Mouse (Mus musculus): ENCODE measurements around the gene Cers5. TPM values are rescaled to one million over a fixed set of nuclear protein-coding genes. Genes with fewer than 3 reads are reported as not detected.

Gene Cers5
- polyA plus RNA-seq, 1 experiment from 2014 or later: 61.3 TPM

DNA sequence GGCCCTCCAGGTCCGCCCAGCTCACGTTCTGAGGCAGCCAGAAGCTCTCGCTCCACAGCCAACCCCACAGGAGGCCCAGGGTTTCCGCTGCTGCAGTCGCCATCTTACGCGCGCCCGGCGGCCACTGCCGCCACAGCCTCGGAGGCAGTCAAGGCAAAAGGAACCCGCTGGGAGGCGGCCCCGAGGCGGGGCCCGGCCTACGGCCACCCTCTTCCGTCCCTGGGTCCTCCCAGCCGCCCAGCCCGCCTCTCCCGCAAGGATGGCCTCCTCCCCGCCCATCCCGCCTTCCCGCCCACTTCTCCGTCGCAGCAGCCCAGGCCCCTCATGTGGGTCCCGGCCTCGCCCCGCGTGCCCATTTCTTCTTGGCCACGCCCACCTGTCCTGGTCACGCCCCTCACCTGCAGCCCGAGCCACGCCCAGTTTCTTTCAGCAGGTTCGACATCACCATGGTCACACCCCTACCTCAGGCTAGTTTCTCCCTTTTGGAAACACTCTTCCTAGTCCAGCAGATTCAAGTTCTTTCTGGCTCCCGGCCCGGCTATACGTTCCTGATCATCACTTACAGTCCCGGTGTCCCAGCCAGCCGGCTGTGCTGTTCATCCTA is 306 bp downstream of the Cers5 start:
- peaks cover 33% of the 10 kb centered on the region for H3K4me1 ChIP-seq (replicated peaks)
- under 1% methylated on average over 41 of the region's 41 CpGs for WGBS
- H3K4me3 ChIP-seq: peak overlapping the region; percentile 90
- DNase-seq (ENCODE audit: low spot score): peak; percentile 90
- H3K27me3 ChIP-seq (ENCODE audit: insufficient read depth, poor library complexity, severe bottlenecking): no peaks in the 10 kb centered on the region
- peak overlapping the region; percentile 97 for H3K27ac ChIP-seq
- H3K9me3 ChIP-seq: no peaks in the 10 kb centered on the region
- no peaks in the 10 kb centered on the region; the same call in 1 of the 2 replicates for H3K36me3 ChIP-seq

DNA sequence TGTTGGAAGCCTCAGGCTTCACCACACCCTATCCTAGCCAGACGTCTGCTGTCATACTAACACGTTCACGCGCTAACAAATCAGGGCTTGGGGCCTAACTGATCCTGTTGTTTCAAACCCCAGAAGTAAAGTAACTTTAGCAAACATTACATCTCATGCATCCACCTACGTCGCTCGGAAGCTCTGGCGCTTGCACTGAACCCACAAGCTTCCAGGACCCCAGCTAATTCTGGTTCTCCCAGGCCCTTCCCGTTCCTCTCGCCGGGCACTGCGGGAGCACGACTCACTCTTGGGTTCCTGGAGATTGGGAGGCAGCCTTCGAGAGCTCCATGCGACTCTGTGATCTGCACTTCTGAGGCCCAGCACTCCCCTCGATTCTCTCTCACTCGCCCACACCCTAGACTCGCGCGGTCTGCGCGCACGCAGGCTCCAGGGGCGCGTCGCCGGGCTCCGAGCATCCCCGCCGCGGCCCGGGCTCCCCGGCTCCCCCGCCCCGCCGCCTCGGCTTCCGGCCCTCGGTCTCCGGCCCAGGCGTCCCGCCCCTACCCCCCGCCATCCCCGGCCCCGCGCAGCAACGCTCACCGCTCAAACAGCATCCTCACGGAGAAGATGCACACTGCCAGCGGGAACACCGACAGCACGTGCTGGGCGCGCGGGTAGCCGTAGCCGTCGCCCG is 946 bp downstream of the Cers5 start:
- Histone ChIP-seq H3K27ac (peak overlapping the region; percentile 97), H3K27me3 (ENCODE audit: insufficient read depth, poor library complexity, severe bottlenecking) (no peaks in the 10 kb centered on the region), H3K4me1 (replicated peaks) (peaks cover 33% of the 10 kb centered on the region), H3K4me3 (peak overlapping the region; percentile 90), H3K36me3 (peaks cover 4% of the 10 kb centered on the region), H3K9me3 (no peaks in the 10 kb centered on the region)
- peak; percentile 64 for DNase-seq (ENCODE audit: low spot score)
- WGBS: under 1% methylated on average over 59 of the region's 59 CpGs

DNA sequence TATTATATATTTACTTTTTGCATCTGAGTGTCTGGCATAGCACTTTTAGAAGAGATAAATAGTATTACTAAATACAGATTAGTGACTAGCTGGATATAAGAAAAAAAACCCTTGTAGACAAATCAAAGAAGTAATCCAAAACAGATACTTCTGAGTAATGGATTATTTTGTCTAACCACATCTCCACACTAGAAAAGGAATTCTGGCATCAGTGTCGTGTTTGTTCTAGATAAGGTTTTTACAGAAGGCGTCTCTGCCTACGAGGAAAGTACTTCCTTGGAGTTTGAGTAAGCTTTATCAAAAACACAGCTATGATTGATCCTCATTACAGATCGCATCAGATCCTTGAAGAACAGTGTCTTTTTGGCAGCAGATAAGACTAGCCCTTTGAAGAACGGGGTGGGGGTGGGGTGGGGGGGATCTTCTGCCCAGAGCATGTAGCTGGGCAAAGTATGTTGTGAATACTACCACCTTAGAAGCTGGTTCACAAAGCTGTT is 1.6 kb downstream of the Cers5 start:
- peaks cover 9% of the 10 kb centered on the region for H3K36me3 ChIP-seq
- DNase-seq (ENCODE audit: low spot score): no peak
- H3K4me1 ChIP-seq (replicated peaks): peaks cover 33% of the 10 kb centered on the region
- H3K9me3 ChIP-seq: no peaks in the 10 kb centered on the region
- peak overlapping the region; percentile 90 for H3K4me3 ChIP-seq
- WGBS: 34% methylated on average over 5 of the region's 5 CpGs
- peak overlapping the region; percentile 97 for H3K27ac ChIP-seq
- no peaks in the 10 kb centered on the region for H3K27me3 ChIP-seq (ENCODE audit: insufficient read depth, poor library complexity, severe bottlenecking)

DNA sequence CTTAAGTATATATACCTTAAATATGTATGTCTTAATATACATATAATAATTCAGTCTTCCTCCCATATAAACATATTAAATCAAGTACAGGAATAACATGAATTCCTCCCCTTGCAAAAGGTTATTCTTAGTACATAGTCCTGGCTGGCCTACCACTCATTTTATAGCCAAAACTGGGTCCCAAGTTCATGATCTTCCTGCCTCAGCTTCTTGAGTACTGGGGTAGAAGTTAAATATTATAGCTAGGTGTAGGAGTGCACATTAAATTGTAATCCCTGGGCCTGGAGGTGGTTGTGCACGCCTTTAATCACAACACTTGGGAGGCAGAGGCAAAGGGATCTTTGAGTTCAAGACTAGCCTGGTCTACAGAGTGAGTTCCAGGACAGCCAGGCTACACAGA is 3.9 kb downstream of the Cers5 start:
- Histone ChIP-seq H3K36me3 (peaks cover 29% of the 10 kb centered on the region), H3K9me3 (no peaks in the 10 kb centered on the region), H3K4me1 (replicated peaks) (peaks cover 33% of the 10 kb centered on the region), H3K4me3 (no peak overlapping the region), H3K27me3 (ENCODE audit: insufficient read depth, poor library complexity, severe bottlenecking) (no peaks in the 10 kb centered on the region), H3K27ac (no peak overlapping the region)
- WGBS: 88% methylated on average over 1 of the region's 1 CpGs
- no peak for DNase-seq (ENCODE audit: low spot score)

DNA sequence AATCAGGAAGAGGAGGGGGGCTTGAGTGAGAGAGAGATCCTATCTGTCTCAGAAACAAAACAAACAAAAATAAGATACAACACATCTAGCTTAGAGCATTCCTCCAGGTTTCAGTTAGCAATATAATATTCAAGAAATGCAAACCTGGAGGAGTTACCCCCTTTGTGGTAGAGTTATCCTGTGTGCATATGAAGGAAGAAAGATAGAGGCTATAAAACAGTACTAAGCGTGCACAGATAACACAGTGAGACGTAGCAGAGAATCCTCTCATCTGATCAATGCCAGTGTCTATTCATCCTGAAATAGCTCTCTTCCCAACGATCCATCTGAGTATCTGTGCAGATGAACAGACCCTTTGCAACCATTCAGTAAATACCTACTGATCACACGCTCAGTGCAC is 5.2 kb downstream of the Cers5 start:
- no peak for DNase-seq (ENCODE audit: low spot score)
- 87% methylated on average over 4 of the region's 4 CpGs for WGBS
- Histone ChIP-seq H3K9me3 (no peaks in the 10 kb centered on the region), H3K27ac (no peak overlapping the region), H3K27me3 (ENCODE audit: insufficient read depth, poor library complexity, severe bottlenecking) (no peaks in the 10 kb centered on the region), H3K36me3 (peaks cover 32% of the 10 kb centered on the region), H3K4me3 (no peak overlapping the region), H3K4me1 (replicated peaks) (peaks cover 26% of the 10 kb centered on the region)

DNA sequence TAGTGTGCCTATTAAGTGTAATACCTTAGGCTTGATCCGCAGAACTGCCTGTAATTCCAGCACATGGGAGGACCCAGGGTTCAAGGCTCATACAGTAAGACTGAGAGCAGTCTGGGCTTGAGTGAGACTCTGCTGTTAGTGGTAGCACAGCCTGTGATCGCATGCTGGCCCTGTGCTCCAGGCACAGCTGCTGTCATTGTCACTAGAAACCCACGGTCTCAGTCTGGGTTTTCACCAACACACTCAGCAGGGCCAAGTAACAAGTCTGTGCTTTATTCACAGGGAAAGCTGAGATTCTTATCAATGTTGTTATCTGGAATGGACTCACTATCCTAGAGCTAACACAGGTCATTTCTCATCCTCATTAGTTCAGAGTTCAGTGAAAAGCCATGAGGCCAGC is 18.5 kb downstream of the Cers5 start:
- H3K4me1 ChIP-seq (replicated peaks): 0 out of 2 replicates have a peak, but pooled peaks cover 6% of the 10 kb centered on the region
- WGBS: 86% methylated on average over 3 of the region's 3 CpGs
- H3K9me3 ChIP-seq: no peaks in the 10 kb centered on the region
- H3K27me3 ChIP-seq (ENCODE audit: insufficient read depth, poor library complexity, severe bottlenecking): no peaks in the 10 kb centered on the region
- no peak overlapping the region for H3K27ac ChIP-seq
- no peak for DNase-seq (ENCODE audit: low spot score)
- no peak overlapping the region for H3K4me3 ChIP-seq
- H3K36me3 ChIP-seq: peaks cover 27% of the 10 kb centered on the region

DNA sequence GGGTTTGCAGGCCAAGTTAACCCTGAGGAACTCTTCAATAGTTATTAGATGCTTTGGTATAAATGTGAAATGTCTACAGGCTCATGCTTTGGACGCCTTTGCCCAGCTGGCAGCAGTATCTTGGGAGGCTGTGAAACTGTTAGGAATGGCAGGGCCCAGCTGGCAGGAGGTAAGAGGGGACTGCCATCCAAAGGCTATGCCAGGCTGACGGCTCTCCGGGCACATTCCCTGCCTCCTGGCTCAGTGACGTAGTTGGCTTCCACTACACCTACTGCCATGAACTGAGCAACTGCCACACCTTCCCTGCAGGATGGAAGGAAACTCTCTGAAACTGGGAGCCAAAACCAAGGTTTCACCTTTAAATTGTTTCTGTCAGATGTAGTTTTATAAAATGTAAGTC is 32.5 kb downstream of the Cers5 start:
- H3K27me3 ChIP-seq (ENCODE audit: insufficient read depth, poor library complexity, severe bottlenecking): no peaks in the 10 kb centered on the region
- peaks cover 99% of the 10 kb centered on the region for H3K36me3 ChIP-seq
- no peak overlapping the region for H3K27ac ChIP-seq
- no peak for DNase-seq (ENCODE audit: low spot score)
- no peaks in the 10 kb centered on the region for H3K9me3 ChIP-seq
- H3K4me3 ChIP-seq: no peak overlapping the region
- WGBS: 92% methylated on average over 4 of the region's 4 CpGs
- no peaks in the 10 kb centered on the region for H3K4me1 ChIP-seq (replicated peaks)

DNA sequence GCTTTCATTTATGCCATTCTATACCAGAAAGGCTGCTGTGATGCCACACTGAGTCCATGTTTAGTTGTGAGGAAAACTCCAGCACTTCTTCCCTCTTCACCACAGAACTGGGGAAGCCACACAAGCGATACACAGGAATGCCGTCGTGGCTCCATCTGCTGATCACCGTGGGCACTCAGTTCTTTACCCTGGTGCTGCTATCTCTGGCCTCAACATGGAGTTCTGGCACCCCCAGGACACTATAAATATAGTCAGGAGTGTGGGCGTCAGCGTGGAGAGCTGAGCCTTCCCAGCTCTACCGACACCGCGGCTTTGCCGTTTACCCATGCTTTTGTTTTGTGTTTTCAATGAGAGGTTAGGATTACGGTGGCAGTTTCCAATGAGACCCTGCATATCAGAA is 36.0 kb downstream of the Cers5 start:
- H3K36me3 ChIP-seq: peaks cover 98% of the 10 kb centered on the region
- DNase-seq (ENCODE audit: low spot score): no peak
- no peaks in the 10 kb centered on the region for H3K27me3 ChIP-seq (ENCODE audit: insufficient read depth, poor library complexity, severe bottlenecking)
- 91% methylated on average over 11 of the region's 11 CpGs for WGBS
- no peaks in the 10 kb centered on the region for H3K9me3 ChIP-seq
- no peak overlapping the region for H3K4me3 ChIP-seq
- no peak overlapping the region for H3K27ac ChIP-seq
- H3K4me1 ChIP-seq (replicated peaks): no peaks in the 10 kb centered on the region

DNA sequence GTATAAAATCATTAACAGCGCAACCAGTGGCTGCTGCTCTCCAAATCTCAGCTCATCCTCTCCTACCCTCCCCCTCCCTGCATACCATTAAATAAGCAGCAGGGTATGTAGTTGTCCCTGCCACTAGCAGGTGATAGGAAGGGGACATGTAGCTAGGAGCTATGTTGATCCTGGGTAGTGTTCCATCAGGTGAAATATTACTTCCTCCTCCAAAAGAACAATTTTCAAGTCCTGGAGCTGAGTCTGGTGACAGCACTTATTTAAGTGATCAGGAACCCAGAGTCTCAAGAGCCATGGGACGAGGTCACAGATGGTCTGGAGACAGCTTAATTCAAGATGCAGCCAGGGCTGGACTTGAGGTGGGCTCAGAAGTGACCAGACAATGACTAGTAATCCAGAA is 37.1 kb downstream of the Cers5 start:
- H3K36me3 ChIP-seq: peaks cover 97% of the 10 kb centered on the region
- no peaks in the 10 kb centered on the region for H3K27me3 ChIP-seq (ENCODE audit: insufficient read depth, poor library complexity, severe bottlenecking)
- H3K4me1 ChIP-seq (replicated peaks): no peaks in the 10 kb centered on the region
- 94% methylated on average over 2 of the region's 2 CpGs for WGBS
- no peak for DNase-seq (ENCODE audit: low spot score)
- H3K4me3 ChIP-seq: no peak overlapping the region
- H3K27ac ChIP-seq: no peak overlapping the region
- H3K9me3 ChIP-seq: no peaks in the 10 kb centered on the region

DNA sequence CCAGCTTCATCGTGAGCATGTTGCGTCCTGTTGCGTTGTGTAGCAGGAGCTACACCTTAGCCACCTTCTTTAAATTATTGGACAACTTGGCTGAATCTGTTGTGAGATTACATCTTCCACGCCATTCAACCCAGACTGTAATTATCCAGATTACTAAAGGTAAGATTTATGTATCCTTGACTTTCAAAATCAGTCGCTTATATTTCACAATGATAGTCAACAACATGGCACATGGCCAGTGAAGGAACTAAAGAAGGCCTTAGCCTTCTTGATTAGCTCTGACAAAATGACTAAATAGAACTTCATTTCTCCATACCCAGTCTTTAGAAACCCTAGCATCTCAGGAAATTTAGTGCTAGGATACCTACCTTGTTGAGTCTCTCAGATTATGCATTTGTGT is 39.5 kb downstream of the Cers5 start:
- no peaks in the 10 kb centered on the region for H3K27me3 ChIP-seq (ENCODE audit: insufficient read depth, poor library complexity, severe bottlenecking)
- peaks cover 8% of the 10 kb centered on the region for H3K9me3 ChIP-seq
- H3K36me3 ChIP-seq: peaks cover 94% of the 10 kb centered on the region
- DNase-seq (ENCODE audit: low spot score): no peak
- H3K4me1 ChIP-seq (replicated peaks): no peaks in the 10 kb centered on the region
- no peak overlapping the region for H3K4me3 ChIP-seq
- WGBS: 97% methylated on average over 5 of the region's 5 CpGs
- no peak overlapping the region for H3K27ac ChIP-seq

DNA sequence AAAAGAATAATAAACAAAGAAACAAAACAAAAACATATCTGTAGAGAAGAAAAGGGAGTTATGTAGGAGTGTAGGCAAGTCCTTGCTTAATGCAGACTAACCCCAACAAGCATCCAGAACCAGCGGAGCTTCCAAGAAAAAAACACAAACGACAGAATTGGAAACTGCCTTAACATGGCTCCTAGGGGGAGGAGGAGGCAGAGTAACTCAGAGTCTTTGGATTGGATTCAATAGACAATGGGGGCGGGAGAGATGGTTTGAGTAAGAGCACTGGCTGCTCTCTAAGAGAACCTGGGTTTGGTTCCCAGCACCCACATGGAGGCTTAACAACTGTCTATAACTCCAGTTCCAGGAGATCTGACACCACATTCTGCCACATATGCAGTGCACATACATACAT is 41.0 kb downstream of the Cers5 start:
- DNase-seq (ENCODE audit: low spot score): no peak
- no peaks in the 10 kb centered on the region for H3K27me3 ChIP-seq (ENCODE audit: insufficient read depth, poor library complexity, severe bottlenecking)
- WGBS: 90% methylated on average over 3 of the region's 3 CpGs
- no peak overlapping the region for H3K4me3 ChIP-seq
- peaks cover 1% of the 10 kb centered on the region for H3K4me1 ChIP-seq (replicated peaks)
- H3K9me3 ChIP-seq: peaks cover 8% of the 10 kb centered on the region
- H3K27ac ChIP-seq: no peak overlapping the region
- H3K36me3 ChIP-seq: peaks cover 88% of the 10 kb centered on the region

DNA sequence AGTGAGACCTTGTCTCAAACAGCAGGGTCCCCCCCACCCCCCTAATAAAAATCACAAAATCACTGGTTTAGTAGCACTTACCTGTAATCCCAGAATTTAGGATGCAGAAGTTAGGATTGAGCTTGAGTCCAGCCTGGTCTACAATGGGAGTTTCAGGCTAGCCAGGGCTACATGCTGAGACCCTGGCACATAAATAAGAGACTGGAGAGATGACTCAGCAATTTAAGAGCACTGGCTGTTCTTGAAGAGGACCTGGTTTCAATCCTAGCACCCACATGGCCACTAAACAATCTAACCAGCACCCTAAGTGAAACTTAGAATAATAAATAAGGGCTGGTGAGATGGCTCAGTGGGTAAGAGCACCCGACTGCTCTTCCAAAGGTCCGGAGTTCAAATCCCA is 41.5 kb downstream of the Cers5 start:
- peaks cover 8% of the 10 kb centered on the region for H3K9me3 ChIP-seq
- no peak for DNase-seq (ENCODE audit: low spot score)
- no peaks in the 10 kb centered on the region for H3K27me3 ChIP-seq (ENCODE audit: insufficient read depth, poor library complexity, severe bottlenecking)
- H3K36me3 ChIP-seq: peaks cover 83% of the 10 kb centered on the region
- no peak overlapping the region for H3K4me3 ChIP-seq
- H3K27ac ChIP-seq: no peak overlapping the region
- WGBS: 92% methylated on average over 2 of the region's 2 CpGs
- peaks cover 6% of the 10 kb centered on the region for H3K4me1 ChIP-seq (replicated peaks)

DNA sequence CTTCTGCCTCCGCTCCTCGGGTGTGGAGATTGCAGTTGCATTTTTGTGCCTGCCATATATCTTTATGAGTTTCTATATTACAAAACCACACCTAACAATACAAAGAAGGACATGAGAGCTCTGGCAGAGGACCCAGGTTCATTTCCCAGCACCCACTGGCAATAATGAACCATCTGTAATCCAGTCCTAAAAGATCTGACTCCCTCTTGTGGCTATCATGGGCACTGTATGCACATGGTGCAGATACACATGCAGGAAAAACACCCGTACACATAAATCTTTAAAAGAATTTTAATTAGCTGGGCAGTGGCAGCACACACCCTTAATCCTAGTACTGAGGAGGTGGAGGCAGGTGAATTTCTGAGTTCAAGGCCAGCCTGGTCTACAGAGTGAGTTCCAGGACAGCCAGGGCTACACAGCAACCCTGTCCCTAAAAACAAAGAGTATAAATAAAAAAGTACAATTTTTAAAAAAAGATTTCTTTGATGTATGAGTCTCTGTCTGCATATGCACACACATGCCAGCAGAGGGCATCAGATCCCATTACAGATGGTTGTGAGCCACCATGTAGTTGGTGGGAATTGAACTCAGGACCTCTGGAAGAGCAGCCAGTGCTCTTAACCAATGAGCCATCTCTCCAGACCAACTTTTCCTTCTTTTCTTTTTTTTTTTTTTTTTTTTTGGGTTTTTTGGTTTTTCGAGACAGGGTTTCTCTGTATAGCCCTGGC is 43.5 kb downstream of the Cers5 start:
- WGBS: 97% methylated on average over 4 of the region's 4 CpGs
- no peak for DNase-seq (ENCODE audit: low spot score)
- H3K4me3 ChIP-seq: no peak overlapping the region
- H3K27me3 ChIP-seq (ENCODE audit: insufficient read depth, poor library complexity, severe bottlenecking): no peaks in the 10 kb centered on the region
- peaks cover 26% of the 10 kb centered on the region for H3K4me1 ChIP-seq (replicated peaks)
- H3K36me3 ChIP-seq: peaks cover 63% of the 10 kb centered on the region
- peaks cover 8% of the 10 kb centered on the region for H3K9me3 ChIP-seq
- no peak overlapping the region for H3K27ac ChIP-seq

Measured in hindbrain, embryonic 10.5 days (tissue).